Mouse (Mus musculus): ENCODE results near the gene Mvk.

DNA sequence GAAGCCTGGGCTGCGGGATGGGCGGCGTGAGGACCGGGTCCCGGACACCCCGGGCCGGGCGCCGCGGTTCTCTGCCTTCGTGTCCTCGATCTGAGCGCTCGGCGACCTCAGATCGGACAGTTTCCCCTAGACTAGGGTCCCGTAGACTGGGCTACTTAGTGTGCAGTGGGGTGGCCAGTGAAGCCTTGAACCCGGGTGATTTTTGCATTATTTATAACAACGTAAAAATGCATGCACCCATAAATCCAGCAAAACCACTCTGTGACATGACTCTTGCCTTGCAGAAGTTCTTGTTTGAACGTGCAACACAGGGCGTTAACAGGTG, 261 bp downstream of the Mvk start:
- no peak for TF ChIP-seq CTCF (IDR thresholded peaks at IDR 0.05; ENCODE audit: borderline replicate concordance, insufficient read depth, low read depth, low read length)
- no peak for TF ChIP-seq POLR2A (IDR thresholded peaks at IDR 0.05; ENCODE audit: borderline replicate concordance, insufficient read depth, low read length)
